Mouse (Mus musculus) cortical plate, adult 2 months (tissue): Measurements from ENCODE around the gene Cnga3.

Experiments
- CTCF ChIP-seq: fragments of 200-500 bp; IDR thresholded peaks from 2 replicates; pipeline ENCODE4 v1.5.1; 2011; ENCODE audit warnings: mild to moderate bottlenecking, control low read depth, low read length; ENCODE audit not compliant: insufficient read depth; ENCODE audit errors: extremely low read depth
- POLR2A ChIP-seq: fragments of 200-500 bp; IDR thresholded peaks from 2 replicates; pipeline ENCODE4 v1.6.1; 2011; ENCODE audit warnings: mild to moderate bottlenecking, low read length, control low read depth; ENCODE audit not compliant: insufficient read depth; ENCODE audit errors: extremely low read depth

DNA sequence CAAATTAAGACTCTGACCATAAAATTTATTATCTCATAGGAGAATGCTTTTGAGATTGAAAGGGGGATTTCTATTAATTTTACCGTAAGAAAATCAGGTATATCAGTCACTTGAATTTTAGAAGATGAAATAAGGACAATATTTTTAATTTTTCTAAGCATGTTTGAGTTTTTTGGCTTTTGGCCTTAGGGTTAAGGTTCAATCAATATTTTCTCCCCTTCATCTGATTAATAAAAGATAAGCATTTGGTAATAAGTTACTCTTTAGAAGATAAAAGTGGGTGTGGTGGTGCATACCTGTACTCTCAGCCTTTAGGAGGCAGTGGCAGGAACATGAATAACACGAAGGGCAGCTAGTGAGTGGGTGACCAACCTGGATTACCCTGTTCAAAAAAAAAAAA is 84.7 kb downstream of the Cnga3 start:
- TF ChIP-seq CTCF = no peak
- TF ChIP-seq POLR2A = no peak
